Mouse (Mus musculus): ENCODE measurements around the gene Bpifb5. TPM values are rescaled to one million over a fixed set of nuclear protein-coding genes. Genes with fewer than 3 reads are reported as not detected.
"Not testable (repeated sequence)": the region's sequence is repeated elsewhere in the genome, so short reads cannot be mapped to it uniquely, and the experiment has no call there.

Gene Bpifb5
- polyA plus RNA-seq, 1 experiment from 2014 or later = not detected

- H3K27me3 ChIP-seq (ENCODE audit: control insufficient read depth, insufficient read depth, low read length) = no peaks in the 10 kb centered on the region
- ATAC-seq (ENCODE audit: low FRiP score, low TSS enrichment) = no peak
- H3K9me3 ChIP-seq (ENCODE audit: control insufficient read depth, low read length) = no peaks in the 10 kb centered on the region
- H3K4me3 ChIP-seq (replicated peaks; ENCODE audit: low read depth, low read length) = no peak overlapping the region
- no peak overlapping the region for H3K27ac ChIP-seq (replicated peaks; ENCODE audit: low read depth, low read length)
- 95% methylated on average over 5 of the region's 5 CpGs for WGBS
- no peak for DNase-seq
- H3K36me3 ChIP-seq (ENCODE audit: control insufficient read depth, insufficient read depth, low read length) = no peaks in the 10 kb centered on the region
- H3K9ac ChIP-seq (replicated peaks; ENCODE audit: low read length) = no peak overlapping the region
- H3K4me2 ChIP-seq (ENCODE audit: low read length) = no peak overlapping the region
- H3K4me1 ChIP-seq (ENCODE audit: control insufficient read depth, insufficient read depth, low read length) = no peaks in the 10 kb centered on the region
These were observed 21.8 kb downstream of the Bpifb5 start for GRCm38 (mm10) chr2:154245322-154245721.

- not testable (repeated sequence) for H3K4me2 ChIP-seq (ENCODE audit: low read length); H3K4me3 ChIP-seq (replicated peaks; ENCODE audit: low read depth, low read length); H3K9ac ChIP-seq (replicated peaks; ENCODE audit: low read length); H3K4me1 ChIP-seq (ENCODE audit: control insufficient read depth, insufficient read depth, low read length); H3K27me3 ChIP-seq (ENCODE audit: control insufficient read depth, insufficient read depth, low read length); DNase-seq; ATAC-seq (ENCODE audit: low FRiP score, low TSS enrichment); H3K27ac ChIP-seq (replicated peaks; ENCODE audit: low read depth, low read length); H3K9me3 ChIP-seq (ENCODE audit: control insufficient read depth, low read length); H3K36me3 ChIP-seq (ENCODE audit: control insufficient read depth, insufficient read depth, low read length)
- WGBS = 90% methylated on average over 2 of the region's 4 CpGs
These were observed 31.7 kb downstream of the Bpifb5 start for GRCm38 (mm10) chr2:154255254-154255653.

GRCm38 (mm10) chr2:154255770-154256169 lies 32.2 kb downstream of the Bpifb5 start:
- WGBS = 85% methylated on average over 4 of the region's 4 CpGs
- Histone ChIP-seq H3K4me1 (ENCODE audit: control insufficient read depth, insufficient read depth, low read length) (no peaks in the 10 kb centered on the region), H3K9ac (replicated peaks; ENCODE audit: low read length) (no peak overlapping the region), H3K9me3 (ENCODE audit: control insufficient read depth, low read length) (no peaks in the 10 kb centered on the region), H3K4me3 (replicated peaks; ENCODE audit: low read depth, low read length) (no peak overlapping the region), H3K27ac (replicated peaks; ENCODE audit: low read depth, low read length) (no peak overlapping the region), H3K36me3 (ENCODE audit: control insufficient read depth, insufficient read depth, low read length) (no peaks in the 10 kb centered on the region), H3K27me3 (ENCODE audit: control insufficient read depth, insufficient read depth, low read length) (no peaks in the 10 kb centered on the region), H3K4me2 (ENCODE audit: low read length) (no peak overlapping the region)
- ATAC-seq (ENCODE audit: low FRiP score, low TSS enrichment) = no peak
- no peak for DNase-seq

- H3K36me3 ChIP-seq (ENCODE audit: control insufficient read depth, insufficient read depth, low read length); H3K27ac ChIP-seq (replicated peaks; ENCODE audit: low read depth, low read length); DNase-seq; ATAC-seq (ENCODE audit: low FRiP score, low TSS enrichment); H3K4me3 ChIP-seq (replicated peaks; ENCODE audit: low read depth, low read length); H3K27me3 ChIP-seq (ENCODE audit: control insufficient read depth, insufficient read depth, low read length); H3K9me3 ChIP-seq (ENCODE audit: control insufficient read depth, low read length); H3K4me1 ChIP-seq (ENCODE audit: control insufficient read depth, insufficient read depth, low read length); H3K4me2 ChIP-seq (ENCODE audit: low read length); H3K9ac ChIP-seq (replicated peaks; ENCODE audit: low read length): not testable (repeated sequence)
- 81% methylated on average over 5 of the region's 5 CpGs for WGBS
These were observed 34.0 kb downstream of the Bpifb5 start, which contains the start of gene Bpifb9a for GRCm38 (mm10) chr2:154257554-154257953. Gene Bpifb9a, plus strand, starts transcription at chr2:154257854.

GRCm38 (mm10) chr2:154264397-154264796 lies 40.9 kb downstream of the Bpifb5 start:
- H3K4me2 ChIP-seq (ENCODE audit: low read length); H3K9me3 ChIP-seq (ENCODE audit: control insufficient read depth, low read length); H3K4me3 ChIP-seq (replicated peaks; ENCODE audit: low read depth, low read length); ATAC-seq (ENCODE audit: low FRiP score, low TSS enrichment); H3K27ac ChIP-seq (replicated peaks; ENCODE audit: low read depth, low read length); H3K27me3 ChIP-seq (ENCODE audit: control insufficient read depth, insufficient read depth, low read length); H3K9ac ChIP-seq (replicated peaks; ENCODE audit: low read length); H3K4me1 ChIP-seq (ENCODE audit: control insufficient read depth, insufficient read depth, low read length); DNase-seq; H3K36me3 ChIP-seq (ENCODE audit: control insufficient read depth, insufficient read depth, low read length): not testable (repeated sequence)
- 73% methylated on average over 3 of the region's 3 CpGs for WGBS

Other genes with a start within 250 kb of the Bpifb5 start
- gene Bpifa6, start 248.8 kb upstream of the Bpifb5 start, polyA plus RNA-seq (2014; fragmentation: Nextera tagmentation; extraction: Ambion mirVana) = not detected in 2 replicates
- gene Bpifa2, start 215.5 kb upstream of the Bpifb5 start, polyA plus RNA-seq (2014; fragmentation: Nextera tagmentation; extraction: Ambion mirVana) = not detected in 2 replicates
- gene Bpifa3, start 93.4 kb upstream of the Bpifb5 start, polyA plus RNA-seq (2014; fragmentation: Nextera tagmentation; extraction: Ambion mirVana) = not detected in 2 replicates
- gene Bpifa1, start 80.9 kb upstream of the Bpifb5 start, polyA plus RNA-seq (2014; fragmentation: Nextera tagmentation; extraction: Ambion mirVana) = not detected in 2 replicates
- gene Bpifa5, start 61.1 kb upstream of the Bpifb5 start, polyA plus RNA-seq (2014; fragmentation: Nextera tagmentation; extraction: Ambion mirVana) = not detected in 2 replicates
- gene Bpifb1, start 32.9 kb upstream of the Bpifb5 start, polyA plus RNA-seq (2014; fragmentation: Nextera tagmentation; extraction: Ambion mirVana) = 0.13 and 0.17 TPM in 2 replicates
- not detected in 2 replicates for gene Bpifb9a, start 34.1 kb downstream of the Bpifb5 start, polyA plus RNA-seq (2014; fragmentation: Nextera tagmentation; extraction: Ambion mirVana)
- not detected in 2 replicates for gene Bpifb9b, start 83.5 kb downstream of the Bpifb5 start, polyA plus RNA-seq (2014; fragmentation: Nextera tagmentation; extraction: Ambion mirVana)
- 11.0 and 22.9 TPM in 2 replicates for gene Cdk5rap1, start 149.3 kb downstream of the Bpifb5 start, polyA plus RNA-seq (2014; fragmentation: Nextera tagmentation; extraction: Ambion mirVana)
- 4.0 and 5.8 TPM in 2 replicates for gene Snta1, start 184.4 kb downstream of the Bpifb5 start, polyA plus RNA-seq (2014; fragmentation: Nextera tagmentation; extraction: Ambion mirVana)
- 45.5 and 65.6 TPM in 2 replicates for gene Cbfa2t2, start 212.7 kb downstream of the Bpifb5 start, polyA plus RNA-seq (2014; fragmentation: Nextera tagmentation; extraction: Ambion mirVana)